Mouse (Mus musculus) spleen, adult 2 months (tissue): ENCODE results near the gene Bsn. TPM values are rescaled to one million over a fixed set of nuclear protein-coding genes. Genes with fewer than 3 reads are reported as not detected.
A peak's percentile ranks its signal among the peaks of the same experiment; 100 is the strongest.

Experiments used
- DNase-seq, 2 experiments: peaks; one replicate each; pipeline versions ENCODE4 v3.0.0 to v3.0.0-alpha.2; 2012 to 2021; ENCODE audit warnings: low spot score in 2 of 2, low read depth in 1 of 2
- H3K27ac ChIP-seq: fragments of 200-500 bp; 2 replicates; pipeline ENCODE4 v1.5.1; 2012; ENCODE audit warnings: low read length, inconsistent platforms; ENCODE audit not compliant: insufficient read depth
- H3K27me3 ChIP-seq: fragments of 200-500 bp; 2 replicates; pipeline ENCODE4 v1.6.1; 2012; ENCODE audit warnings: mild to moderate bottlenecking, moderate library complexity, low read length, inconsistent platforms; ENCODE audit not compliant: control insufficient read depth, insufficient read depth
- H3K36me3 ChIP-seq: fragments of 200-500 bp; 2 replicates; pipeline ENCODE4 v1.6.1; 2012; ENCODE audit warnings: mild to moderate bottlenecking, low read length, inconsistent platforms; ENCODE audit not compliant: control insufficient read depth, insufficient read depth
- H3K4me1 ChIP-seq: fragments of 200-500 bp; 2 replicates; pipeline ENCODE4 v1.6.1; 2011; ENCODE audit warnings: inconsistent platforms; ENCODE audit not compliant: control insufficient read depth, insufficient read depth, insufficient read length
- H3K4me3 ChIP-seq: fragments of 200-500 bp; 2 replicates; pipeline ENCODE4 v1.5.1; 2011; ENCODE audit warnings: mild to moderate bottlenecking, inconsistent platforms; ENCODE audit not compliant: insufficient read depth, insufficient read length; ENCODE audit errors: extremely low read depth
- CTCF ChIP-seq: fragments of 200-500 bp; IDR thresholded peaks from 2 replicates; pipeline ENCODE4 v1.5.1; 2011; ENCODE audit warnings: mild to moderate bottlenecking, inconsistent platforms; ENCODE audit not compliant: insufficient read depth, insufficient read length, insufficient replicate concordance; ENCODE audit errors: extremely low read depth
- POLR2A ChIP-seq: fragments of 200-500 bp; IDR thresholded peaks from 2 replicates; pipeline ENCODE4 v1.6.1; 2011; ENCODE audit warnings: low read depth, low read length, inconsistent platforms
- WGBS: fragments of 180-500 bp; shearing (Covaris S2); methylation state at CpG from one replicate; pipeline ENCODE4 v1.1.7; 2018; 5-methylcytosine and 5-hydroxymethylcytosine counted together
- polyA plus RNA-seq: library from polyadenylated mRNA; depleted of rRNA; stranded (reverse); fragments of >200 nt; gene quantifications from 2 replicates; pipeline ENCODE4 v1.2.3, GENCODE M21; 2012

Gene Bsn
- polyA plus RNA-seq, 1 experiment = 0.57 TPM

DNA sequence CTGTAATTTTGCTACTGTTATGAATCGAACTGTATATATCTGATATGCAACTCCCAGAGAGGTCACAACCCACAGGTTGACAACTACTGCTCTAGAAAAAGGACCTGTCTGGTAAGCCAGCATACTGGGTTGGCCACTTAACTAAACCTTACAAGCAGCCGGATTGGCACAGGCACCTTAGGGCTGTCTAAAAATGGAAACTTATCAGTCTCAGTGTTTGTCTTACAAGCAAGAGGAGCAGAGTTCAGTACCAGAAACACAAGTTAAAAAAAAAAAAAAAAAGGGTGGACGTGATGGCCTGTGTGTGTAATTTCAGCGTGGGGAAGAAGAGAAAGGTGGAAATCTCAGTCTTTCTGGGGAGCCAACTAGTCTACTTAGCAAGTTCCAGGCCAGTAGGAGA is 118.4 kb downstream of the Bsn start:
- Histone ChIP-seq H3K27ac (no peak overlapping the region), H3K4me1 (no peaks in the 10 kb centered on the region), H3K36me3 (peaks cover 30% of the 10 kb centered on the region), H3K4me3 (no peak overlapping the region), H3K27me3 (no peaks in the 10 kb centered on the region)
- TF ChIP-seq POLR2A (no peak), CTCF (no peak)
- no peak for DNase-seq
- 91% methylated on average over 4 of the region's 4 CpGs for WGBS

DNA sequence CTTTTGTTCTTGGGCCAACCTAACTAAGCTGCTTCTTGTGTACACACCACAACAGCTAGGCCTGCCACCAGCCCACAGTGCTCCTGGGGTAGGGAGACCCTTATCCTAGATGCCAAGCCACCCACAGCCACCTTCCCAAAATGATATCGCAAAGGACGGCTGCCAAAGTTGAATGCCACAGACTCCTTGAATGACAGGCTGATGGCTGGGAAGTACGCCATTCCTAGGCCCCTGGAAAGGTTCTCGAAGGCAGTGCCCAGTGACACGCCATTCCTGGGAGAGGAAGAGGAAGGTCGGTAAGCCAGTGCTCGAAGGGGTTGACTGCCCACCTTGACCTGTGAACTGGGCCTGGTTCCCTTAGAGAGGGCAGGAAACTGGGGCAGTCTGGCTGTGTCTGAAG is 120.7 kb downstream of the Bsn start:
- Histone ChIP-seq H3K36me3 (peaks cover 34% of the 10 kb centered on the region), H3K27ac (no peak overlapping the region), H3K4me1 (no peaks in the 10 kb centered on the region), H3K4me3 (no peak overlapping the region), H3K27me3 (no peaks in the 10 kb centered on the region)
- DNase-seq = no peak
- WGBS = 94% methylated on average over 7 of the region's 7 CpGs
- TF ChIP-seq POLR2A (no peak), CTCF (no peak)

DNA sequence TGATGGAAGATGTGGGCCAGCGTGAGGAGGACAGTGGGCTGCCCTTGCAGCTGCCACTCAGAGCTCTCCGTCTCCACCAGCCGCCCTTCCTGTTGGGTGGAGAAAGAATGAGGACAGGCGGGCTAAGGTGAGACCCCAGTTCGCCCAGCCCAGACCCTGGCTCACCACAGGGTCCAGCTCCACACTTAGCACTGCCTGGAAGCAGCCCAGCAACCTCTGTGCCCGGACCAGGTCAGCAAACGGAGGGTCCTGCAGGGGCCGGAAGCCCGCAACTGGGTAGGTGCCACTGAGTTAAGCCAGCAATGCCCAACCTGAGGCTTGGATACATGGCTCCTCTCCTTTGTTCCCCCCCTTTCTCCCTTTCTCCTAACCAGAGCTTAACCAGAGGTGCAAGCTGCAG is 121.2 kb downstream of the Bsn start:
- Histone ChIP-seq H3K4me1 (no peaks in the 10 kb centered on the region), H3K36me3 (peaks cover 35% of the 10 kb centered on the region), H3K4me3 (no peak overlapping the region), H3K27ac (no peak overlapping the region), H3K27me3 (no peaks in the 10 kb centered on the region)
- 95% methylated on average over 9 of the region's 9 CpGs for WGBS
- no peak for DNase-seq
- TF ChIP-seq POLR2A = no peak
- TF ChIP-seq CTCF = no peak

DNA sequence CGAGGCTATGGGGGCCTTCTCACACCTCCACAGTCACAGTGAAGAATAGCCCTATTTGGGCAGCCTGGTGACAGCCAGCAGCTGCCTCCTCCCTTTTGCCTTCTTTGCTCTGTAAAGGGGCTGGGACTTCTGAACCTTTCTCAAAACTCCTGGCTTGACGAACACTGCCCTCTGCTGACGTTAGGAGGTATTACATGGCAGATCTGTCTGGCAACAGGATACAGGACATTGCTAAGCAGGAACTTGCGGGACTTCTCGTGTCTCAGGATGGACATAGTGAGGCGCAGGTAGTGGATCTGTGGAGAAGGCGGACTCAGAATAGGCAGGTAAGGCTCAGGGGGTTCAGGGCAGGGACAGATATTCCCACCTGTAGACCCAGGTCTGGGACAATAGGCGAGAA is 122.3 kb downstream of the Bsn start:
- TF ChIP-seq CTCF (peak; percentile 84; the same call in 1 of the 2 replicates), POLR2A (no peak)
- WGBS = 32% methylated on average over 8 of the region's 8 CpGs
- peak; percentile 62 to 76 for DNase-seq

DNA sequence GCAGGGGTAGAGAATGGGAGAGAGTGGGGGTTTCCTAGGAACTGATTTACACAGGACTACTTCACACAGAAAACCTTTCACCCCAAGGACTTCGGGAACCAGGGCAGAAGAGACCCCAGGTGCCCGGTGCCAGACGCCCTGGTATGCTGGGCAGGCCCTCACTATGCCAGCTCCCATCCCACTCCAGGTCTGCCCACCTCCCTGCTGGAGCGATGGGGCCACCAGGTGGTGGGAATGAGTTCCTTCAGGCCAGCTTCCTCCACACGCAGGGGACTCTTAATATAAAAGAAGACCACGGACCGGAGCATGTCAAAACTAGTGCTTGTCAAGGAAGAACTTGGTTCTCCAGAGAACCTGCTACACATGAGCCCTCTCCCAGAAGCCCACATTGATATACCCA is 123.0 kb downstream of the Bsn start:
- no peak for DNase-seq
- no peak for TF ChIP-seq CTCF
- TF ChIP-seq POLR2A = no peak
- H3K4me3 ChIP-seq = no peak overlapping the region
- no peak overlapping the region for H3K27ac ChIP-seq
- peaks cover 40% of the 10 kb centered on the region for H3K36me3 ChIP-seq
- 93% methylated on average over 7 of the region's 7 CpGs for WGBS
- H3K27me3 ChIP-seq = no peaks in the 10 kb centered on the region
- no peaks in the 10 kb centered on the region for H3K4me1 ChIP-seq

More for the DNA sequence above, 122.3 kb downstream of the Bsn start:
- Histone ChIP-seq H3K27me3 (no peaks in the 10 kb centered on the region), H3K27ac (no peak overlapping the region), H3K4me1 (no peaks in the 10 kb centered on the region), H3K4me3 (no peak overlapping the region), H3K36me3 (peaks cover 37% of the 10 kb centered on the region)

DNA sequence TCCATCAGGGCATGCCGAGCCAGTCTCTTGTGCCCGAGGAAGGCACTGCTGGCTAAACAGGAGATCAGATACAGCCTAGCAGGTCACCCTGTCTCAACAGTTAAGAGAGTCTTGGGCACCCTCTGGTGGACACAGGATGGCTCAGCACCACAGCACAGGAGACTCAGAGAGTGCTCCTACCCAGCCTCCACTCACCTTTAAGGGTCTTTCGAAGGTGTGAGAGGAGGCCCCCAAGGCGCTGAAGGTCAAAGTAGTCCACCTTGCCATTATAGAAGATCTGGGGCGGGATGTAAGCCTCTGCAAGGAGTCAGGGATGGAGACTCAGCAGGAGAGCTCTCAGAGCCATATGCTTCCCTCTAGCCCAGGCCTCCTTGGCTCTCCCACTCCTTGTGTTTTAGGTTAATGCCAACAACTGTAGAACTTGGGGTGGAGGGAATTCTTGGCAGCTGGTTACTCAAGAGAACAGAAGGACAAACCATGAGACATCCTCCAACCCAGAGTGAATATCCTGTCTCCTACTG is 124.6 kb downstream of the Bsn start:
- WGBS = 55% methylated on average over 5 of the region's 5 CpGs
- no peak overlapping the region for H3K27ac ChIP-seq
- peak; percentile 38; the same call in 1 of the 2 replicates for TF ChIP-seq CTCF
- no peak for TF ChIP-seq POLR2A
- H3K27me3 ChIP-seq = no peaks in the 10 kb centered on the region
- peak in 1 of 2 experiments; percentile 49 for DNase-seq
- H3K4me3 ChIP-seq = no peak overlapping the region
- H3K36me3 ChIP-seq = peaks cover 38% of the 10 kb centered on the region
- H3K4me1 ChIP-seq = no peaks in the 10 kb centered on the region

DNA sequence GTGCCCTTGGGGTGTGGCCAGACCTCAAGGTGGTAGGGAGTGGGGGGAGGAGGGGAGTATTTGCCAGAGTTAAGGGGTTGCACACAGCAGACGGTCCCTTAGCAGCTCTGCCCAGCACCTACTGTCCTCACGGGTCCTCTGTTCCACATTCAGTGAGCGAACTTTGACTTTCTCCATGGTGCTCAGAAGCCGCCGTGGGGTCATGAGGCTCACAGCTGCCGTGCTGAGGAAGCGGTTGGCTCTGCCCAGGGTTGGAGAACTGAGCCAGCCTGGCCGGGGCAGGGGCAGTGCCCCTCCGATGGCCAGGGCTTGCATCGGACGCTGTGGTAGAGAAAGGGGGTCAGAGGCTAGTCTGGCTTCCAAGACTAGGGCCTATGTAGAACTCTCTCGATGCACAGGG is 126.8 kb downstream of the Bsn start:
- peaks cover 43% of the 10 kb centered on the region for H3K36me3 ChIP-seq
- WGBS = 94% methylated on average over 12 of the region's 12 CpGs
- TF ChIP-seq POLR2A (no peak), CTCF (no peak)
- no peaks in the 10 kb centered on the region for H3K4me1 ChIP-seq
- DNase-seq = no peak
- no peak overlapping the region for H3K27ac ChIP-seq
- H3K4me3 ChIP-seq = no peak overlapping the region
- no peaks in the 10 kb centered on the region for H3K27me3 ChIP-seq
